Mouse (Mus musculus): ENCODE measurements at regions not wholly inside any gene's neighbourhood (a gene's known extent, or its start where the extent isn't known, plus 50 kb on each side); places are given as distances from the start of the nearest gene placed in this dataset.

- Histone ChIP-seq H3K27me3 (replicated peaks; ENCODE audit: control insufficient read depth, insufficient read depth, low read length) (no peaks in the 10 kb centered on the region), H3K4me2 (ENCODE audit: low read length) (no peak overlapping the region), H3K9me3 (ENCODE audit: control insufficient read depth, low read length) (no peaks in the 10 kb centered on the region), H3K4me3 (replicated peaks; ENCODE audit: low read length) (no peak overlapping the region), H3K27ac (ENCODE audit: low read length) (no peak overlapping the region), H3K36me3 (ENCODE audit: control insufficient read depth, insufficient read depth) (no peaks in the 10 kb centered on the region), H3K4me1 (replicated peaks; ENCODE audit: control insufficient read depth, insufficient read depth, low read length) (no peaks in the 10 kb centered on the region; the same call in 1 of the 2 replicates), H3K9ac (replicated peaks; ENCODE audit: low read depth, low read length) (no peak overlapping the region)
- WGBS, result 83% methylated on average over 3 of the region's 3 CpGs
- ATAC-seq, result no peak
Measured at GRCm38 (mm10) chr15:64541395-64541794, 276.1 kb upstream of the Gm21798 start.

- no peak for ATAC-seq
- WGBS, result 83% methylated on average over 8 of the region's 8 CpGs
- H3K4me2 ChIP-seq (ENCODE audit: low read length), result no peak overlapping the region
- H3K36me3 ChIP-seq (ENCODE audit: control insufficient read depth, insufficient read depth), result no peaks in the 10 kb centered on the region
- no peaks in the 10 kb centered on the region for H3K27me3 ChIP-seq (replicated peaks; ENCODE audit: control insufficient read depth, insufficient read depth, low read length)
- no peak overlapping the region for H3K9ac ChIP-seq (replicated peaks; ENCODE audit: low read depth, low read length)
- H3K4me3 ChIP-seq (replicated peaks; ENCODE audit: low read length), result no peak overlapping the region
- H3K4me1 ChIP-seq (replicated peaks; ENCODE audit: control insufficient read depth, insufficient read depth, low read length), result no peaks in the 10 kb centered on the region; the same call in 1 of the 2 replicates
- no peaks in the 10 kb centered on the region for H3K9me3 ChIP-seq (ENCODE audit: control insufficient read depth, low read length)
- no peak overlapping the region for H3K27ac ChIP-seq (ENCODE audit: low read length)
Measured at GRCm38 (mm10) chr15:64542250-64542901, 275.1 kb upstream of the Gm21798 start.

GRCm38 (mm10) chr15:64542908-64543307 lies 274.6 kb upstream of the Gm21798 start:
- 93% methylated on average over 1 of the region's 1 CpGs for WGBS
- Histone ChIP-seq H3K9me3 (ENCODE audit: control insufficient read depth, low read length) (no peaks in the 10 kb centered on the region), H3K27ac (ENCODE audit: low read length) (no peak overlapping the region), H3K4me1 (replicated peaks; ENCODE audit: control insufficient read depth, insufficient read depth, low read length) (no peaks in the 10 kb centered on the region; the same call in 1 of the 2 replicates), H3K4me2 (ENCODE audit: low read length) (no peak overlapping the region), H3K9ac (replicated peaks; ENCODE audit: low read depth, low read length) (no peak overlapping the region), H3K27me3 (replicated peaks; ENCODE audit: control insufficient read depth, insufficient read depth, low read length) (no peaks in the 10 kb centered on the region), H3K4me3 (replicated peaks; ENCODE audit: low read length) (no peak overlapping the region), H3K36me3 (ENCODE audit: control insufficient read depth, insufficient read depth) (no peaks in the 10 kb centered on the region)
- no peak for ATAC-seq

- H3K36me3 ChIP-seq (ENCODE audit: control insufficient read depth, insufficient read depth), result no peaks in the 10 kb centered on the region
- H3K4me2 ChIP-seq (ENCODE audit: low read length), result no peak overlapping the region
- H3K4me3 ChIP-seq (replicated peaks; ENCODE audit: low read length), result no peak overlapping the region
- no peak for ATAC-seq
- no peak overlapping the region for H3K9ac ChIP-seq (replicated peaks; ENCODE audit: low read depth, low read length)
- no peaks in the 10 kb centered on the region; the same call in 1 of the 2 replicates for H3K4me1 ChIP-seq (replicated peaks; ENCODE audit: control insufficient read depth, insufficient read depth, low read length)
- no peaks in the 10 kb centered on the region for H3K9me3 ChIP-seq (ENCODE audit: control insufficient read depth, low read length)
- H3K27me3 ChIP-seq (replicated peaks; ENCODE audit: control insufficient read depth, insufficient read depth, low read length), result no peaks in the 10 kb centered on the region
- H3K27ac ChIP-seq (ENCODE audit: low read length), result no peak overlapping the region
Measured at GRCm38 (mm10) chr15:64546035-64546434, 271.5 kb upstream of the Gm21798 start.

GRCm38 (mm10) chr15:64557540-64557939 lies 260.0 kb upstream of the Gm21798 start:
- whole genome bisulfite sequencing, result 86% methylated on average over 2 of the region's 2 CpGs
- ATAC-seq, result no peak
- H3K36me3 ChIP-seq (ENCODE audit: control insufficient read depth, insufficient read depth), result no peaks in the 10 kb centered on the region

GRCm38 (mm10) chr15:64558220-64558619 lies 259.3 kb upstream of the Gm21798 start:
- Histone ChIP-seq H3K4me2 (ENCODE audit: low read length) (no peak overlapping the region), H3K9me3 (ENCODE audit: control insufficient read depth, low read length) (no peaks in the 10 kb centered on the region), H3K4me1 (replicated peaks; ENCODE audit: control insufficient read depth, insufficient read depth, low read length) (no peaks in the 10 kb centered on the region), H3K36me3 (ENCODE audit: control insufficient read depth, insufficient read depth) (no peaks in the 10 kb centered on the region), H3K9ac (replicated peaks; ENCODE audit: low read depth, low read length) (no peak overlapping the region), H3K27me3 (replicated peaks; ENCODE audit: control insufficient read depth, insufficient read depth, low read length) (no peaks in the 10 kb centered on the region), H3K27ac (ENCODE audit: low read length) (no peak overlapping the region), H3K4me3 (replicated peaks; ENCODE audit: low read length) (no peak overlapping the region)
- WGBS, result 80% methylated on average over 1 of the region's 1 CpGs
- no peak for ATAC-seq

More at GRCm38 (mm10) chr15:64557540-64557939, 260.0 kb upstream of the Gm21798 start:
- no peaks in the 10 kb centered on the region for H3K27me3 ChIP-seq (replicated peaks; ENCODE audit: control insufficient read depth, insufficient read depth, low read length)
- H3K9ac ChIP-seq (replicated peaks; ENCODE audit: low read depth, low read length), result no peak overlapping the region
- H3K4me1 ChIP-seq (replicated peaks; ENCODE audit: control insufficient read depth, insufficient read depth, low read length), result no peaks in the 10 kb centered on the region
- no peak overlapping the region for H3K4me3 ChIP-seq (replicated peaks; ENCODE audit: low read length)
- H3K27ac ChIP-seq (ENCODE audit: low read length), result no peak overlapping the region
- no peak overlapping the region for H3K4me2 ChIP-seq (ENCODE audit: low read length)
- no peaks in the 10 kb centered on the region for H3K9me3 ChIP-seq (ENCODE audit: control insufficient read depth, low read length)

GRCm38 (mm10) chr15:64562431-64563111 lies 254.9 kb upstream of the Gm21798 start:
- ATAC-seq, result peak; percentile 28; the same call in 1 of the 2 replicates
- Histone ChIP-seq H3K4me2 (ENCODE audit: low read length) (no peak overlapping the region), H3K9me3 (ENCODE audit: control insufficient read depth, low read length) (no peaks in the 10 kb centered on the region), H3K36me3 (ENCODE audit: control insufficient read depth, insufficient read depth) (no peaks in the 10 kb centered on the region), H3K9ac (replicated peaks; ENCODE audit: low read depth, low read length) (no peak overlapping the region), H3K4me3 (replicated peaks; ENCODE audit: low read length) (no peak overlapping the region), H3K27ac (ENCODE audit: low read length) (no peak overlapping the region), H3K27me3 (replicated peaks; ENCODE audit: control insufficient read depth, insufficient read depth, low read length) (no peaks in the 10 kb centered on the region), H3K4me1 (replicated peaks; ENCODE audit: control insufficient read depth, insufficient read depth, low read length) (no peaks in the 10 kb centered on the region)
- WGBS, result 58% methylated on average over 3 of the region's 3 CpGs

GRCm38 (mm10) chr15:64564703-64565102 lies 252.8 kb upstream of the Gm21798 start:
- no peaks in the 10 kb centered on the region for H3K9me3 ChIP-seq (ENCODE audit: control insufficient read depth, low read length)
- H3K9ac ChIP-seq (replicated peaks; ENCODE audit: low read depth, low read length), result no peak overlapping the region
- no peak overlapping the region for H3K4me2 ChIP-seq (ENCODE audit: low read length)
- no peak overlapping the region for H3K27ac ChIP-seq (ENCODE audit: low read length)
- H3K27me3 ChIP-seq (replicated peaks; ENCODE audit: control insufficient read depth, insufficient read depth, low read length), result no peaks in the 10 kb centered on the region
- 91% methylated on average over 3 of the region's 3 CpGs for WGBS
- no peaks in the 10 kb centered on the region for H3K36me3 ChIP-seq (ENCODE audit: control insufficient read depth, insufficient read depth)
- no peak overlapping the region for H3K4me3 ChIP-seq (replicated peaks; ENCODE audit: low read length)
- ATAC-seq, result no peak
- no peaks in the 10 kb centered on the region for H3K4me1 ChIP-seq (replicated peaks; ENCODE audit: control insufficient read depth, insufficient read depth, low read length)

GRCm38 (mm10) chr15:64576891-64577535 lies 240.5 kb upstream of the Gm21798 start:
- Histone ChIP-seq H3K27me3 (replicated peaks; ENCODE audit: control insufficient read depth, insufficient read depth, low read length) (no peaks in the 10 kb centered on the region), H3K9ac (replicated peaks; ENCODE audit: low read depth, low read length) (no peak overlapping the region), H3K27ac (ENCODE audit: low read length) (no peak overlapping the region), H3K36me3 (ENCODE audit: control insufficient read depth, insufficient read depth) (no peaks in the 10 kb centered on the region), H3K4me3 (replicated peaks; ENCODE audit: low read length) (no peak overlapping the region), H3K9me3 (ENCODE audit: control insufficient read depth, low read length) (no peaks in the 10 kb centered on the region), H3K4me2 (ENCODE audit: low read length) (no peak overlapping the region), H3K4me1 (replicated peaks; ENCODE audit: control insufficient read depth, insufficient read depth, low read length) (no peaks in the 10 kb centered on the region)
- no peak for ATAC-seq
- WGBS, result 100% methylated on average over 1 of the region's 1 CpGs

Data from forebrain, embryonic 16.5 days (tissue).